Mouse (Mus musculus) spleen, embryonic (tissue): ENCODE results near the gene Cfap61.

Experiments used
- CTCF ChIA-PET: fragments of 350-600 bp; sonication (Branson Sonifier 250); formaldehyde crosslinking; loops from one replicate; lab custom pipeline; 2022; lab: Charles Lee

Cfap61 gene

DNA sequence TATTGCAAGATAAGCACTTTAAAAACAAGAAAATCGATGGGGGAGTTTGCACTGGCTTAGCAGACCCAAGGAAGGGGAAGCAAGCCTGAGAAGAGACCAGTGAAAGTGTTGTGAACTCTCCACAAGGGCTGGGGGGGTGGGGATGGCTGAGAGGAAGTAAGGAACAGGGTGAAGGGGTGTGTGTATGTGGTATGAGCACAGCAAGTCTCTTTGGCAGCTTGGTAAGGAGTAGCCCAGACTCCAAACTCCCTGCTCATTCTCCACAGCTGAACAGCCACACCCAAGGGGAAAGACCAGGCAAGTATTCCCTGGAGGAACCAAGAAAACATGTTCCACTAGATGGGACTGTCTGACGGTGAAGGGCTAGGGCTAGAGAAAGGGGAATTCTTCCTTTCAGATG lies 76.2 kb downstream of the Cfap61 start:
- CTCF ChIA-PET = no interaction called here

DNA sequence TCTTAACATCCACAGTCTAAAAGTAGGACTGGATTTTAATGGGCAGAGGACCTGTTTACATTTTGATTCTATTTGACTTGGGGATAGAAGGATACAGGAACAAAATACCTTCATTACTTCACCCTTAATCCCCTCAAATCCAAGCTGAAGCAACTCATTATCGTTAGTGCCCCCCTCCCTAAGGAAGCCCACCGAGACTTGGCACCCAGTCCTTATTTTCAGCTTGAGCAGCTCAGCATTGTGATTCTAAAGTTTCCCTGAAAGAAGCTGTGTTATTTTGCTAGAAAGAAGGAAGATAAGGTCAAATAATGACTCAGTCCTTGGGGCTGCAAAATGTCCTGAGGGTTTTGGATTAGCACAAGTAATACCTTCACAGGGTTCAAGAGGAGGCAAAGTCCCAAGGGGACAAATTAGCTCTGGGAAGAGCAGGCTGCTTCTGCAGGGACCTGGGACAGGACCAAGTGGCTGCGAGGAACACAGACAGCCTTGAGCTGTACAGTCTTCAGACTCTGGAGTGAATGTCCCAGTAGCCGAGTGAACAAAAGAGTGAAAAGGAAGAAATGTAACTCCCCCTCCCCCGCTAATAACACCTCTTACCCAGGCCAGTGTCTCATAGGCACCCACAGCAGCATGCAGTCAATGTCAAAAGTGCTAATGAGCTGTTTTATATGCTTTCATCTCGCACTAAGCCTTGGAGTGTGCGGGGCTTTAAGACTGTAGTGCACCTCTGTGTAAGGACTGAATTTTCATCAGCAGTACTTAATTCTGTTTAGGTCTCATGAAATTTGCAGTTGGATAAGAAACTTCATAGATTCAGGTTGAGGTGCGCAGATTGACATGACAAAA lies 81.0 kb downstream of the Cfap61 start:
- CTCF ChIA-PET = no interaction called here

DNA sequence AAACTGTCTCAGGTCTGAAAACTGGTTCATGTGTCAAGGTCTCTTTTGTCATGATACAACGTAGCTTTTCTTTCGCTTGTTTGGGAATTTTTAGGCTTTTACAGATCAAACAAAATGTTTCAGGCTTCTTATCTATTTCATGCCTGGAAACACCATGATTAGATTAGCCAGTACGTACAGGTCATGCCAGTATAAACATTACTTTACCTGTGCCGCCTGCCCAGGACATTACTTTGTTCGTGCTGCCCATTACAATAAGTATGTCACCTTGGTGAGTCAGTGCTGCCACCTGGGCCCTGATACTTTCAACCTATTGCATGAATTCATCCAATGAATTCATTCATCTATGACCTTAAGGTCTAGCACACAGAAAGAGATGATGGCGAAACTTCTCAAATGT lies 88.3 kb downstream of the Cfap61 start:
- CTCF ChIA-PET = no interaction called here

DNA sequence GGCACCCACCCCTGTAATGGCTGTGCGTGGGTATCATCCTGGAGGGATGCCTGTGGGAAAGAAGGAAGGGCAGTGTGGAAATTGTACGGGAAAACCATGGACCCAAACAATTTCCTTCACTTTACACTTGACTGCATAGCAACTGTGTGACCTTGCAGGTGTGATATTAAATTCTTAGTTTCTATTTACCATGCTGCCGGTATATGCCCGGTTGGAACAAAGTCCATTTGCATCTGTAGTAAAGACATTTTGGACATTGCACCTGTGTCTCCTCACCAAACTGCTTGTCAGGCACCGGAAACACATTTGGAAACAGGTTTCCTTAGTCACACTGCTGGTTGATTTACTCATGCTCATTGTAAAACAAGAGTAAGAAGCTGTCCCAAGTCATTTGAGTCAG lies 109.1 kb downstream of the Cfap61 start:
- CTCF ChIA-PET = no interaction called here

DNA sequence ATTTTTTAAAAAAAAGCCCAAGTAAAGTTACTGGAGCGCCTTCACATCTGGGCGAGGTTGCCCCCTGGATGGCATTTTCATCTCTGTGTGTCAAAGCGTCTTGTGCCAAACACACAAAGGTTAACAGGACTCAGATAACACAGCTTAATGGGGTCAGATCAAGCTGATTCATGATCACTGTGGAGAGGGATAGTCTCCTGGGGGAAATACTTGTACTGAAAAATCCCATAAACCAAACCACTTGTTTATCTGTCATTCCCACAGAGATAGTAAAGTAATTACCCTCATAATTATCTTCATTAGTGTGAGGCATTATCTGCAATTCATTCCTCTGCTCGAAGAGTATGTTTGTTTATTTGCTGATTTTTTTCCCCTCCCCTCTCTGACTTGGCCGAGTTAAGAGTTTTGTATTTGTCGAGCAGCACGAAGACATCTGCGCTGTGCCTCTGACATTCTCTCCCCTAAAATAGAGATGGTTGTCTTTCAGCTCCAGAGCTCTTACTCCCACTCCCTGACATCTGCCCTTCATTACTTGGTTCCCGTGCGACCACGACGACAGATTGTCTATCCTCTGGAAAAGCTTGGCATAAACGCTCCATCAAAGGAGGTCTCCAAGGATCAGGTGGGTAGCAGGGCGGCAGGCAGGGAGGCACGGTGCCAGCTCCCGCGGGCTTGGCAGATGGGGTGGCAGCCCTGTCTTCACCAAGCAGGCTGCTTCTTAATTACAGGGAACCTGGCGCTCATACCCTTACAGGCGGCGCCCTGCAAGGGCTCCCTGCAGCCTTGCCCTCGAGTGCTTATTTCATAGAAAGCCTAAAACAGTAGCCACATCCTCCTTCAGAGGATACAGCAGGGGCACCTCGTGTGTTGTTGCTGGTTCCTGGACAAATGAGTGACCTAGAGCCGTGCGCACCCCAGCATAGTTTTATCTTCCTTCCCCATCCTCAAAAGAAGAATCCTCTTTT lies 110.6 kb downstream of the Cfap61 start:
- CTCF ChIA-PET = no interaction called here

DNA sequence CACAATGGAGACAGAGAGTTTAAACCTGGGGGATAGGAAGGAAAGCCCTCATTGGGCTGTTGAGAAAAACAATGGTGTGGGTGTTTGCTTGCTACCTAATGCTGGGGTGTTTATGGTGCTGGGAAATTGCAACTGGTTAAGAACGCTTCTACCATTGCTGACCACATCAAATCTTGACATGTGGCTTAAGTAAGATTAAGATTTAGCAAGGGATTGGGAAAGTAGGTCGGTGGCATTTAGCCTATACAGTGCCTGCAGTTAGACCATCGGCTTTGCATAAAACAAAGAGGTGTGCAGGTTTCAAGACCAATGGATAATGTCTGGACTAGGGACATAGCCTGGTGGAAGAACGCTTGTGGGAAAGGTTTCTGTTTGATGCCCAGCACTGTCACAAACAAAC lies 113.1 kb downstream of the Cfap61 start:
- CTCF ChIA-PET = no interaction called here

DNA sequence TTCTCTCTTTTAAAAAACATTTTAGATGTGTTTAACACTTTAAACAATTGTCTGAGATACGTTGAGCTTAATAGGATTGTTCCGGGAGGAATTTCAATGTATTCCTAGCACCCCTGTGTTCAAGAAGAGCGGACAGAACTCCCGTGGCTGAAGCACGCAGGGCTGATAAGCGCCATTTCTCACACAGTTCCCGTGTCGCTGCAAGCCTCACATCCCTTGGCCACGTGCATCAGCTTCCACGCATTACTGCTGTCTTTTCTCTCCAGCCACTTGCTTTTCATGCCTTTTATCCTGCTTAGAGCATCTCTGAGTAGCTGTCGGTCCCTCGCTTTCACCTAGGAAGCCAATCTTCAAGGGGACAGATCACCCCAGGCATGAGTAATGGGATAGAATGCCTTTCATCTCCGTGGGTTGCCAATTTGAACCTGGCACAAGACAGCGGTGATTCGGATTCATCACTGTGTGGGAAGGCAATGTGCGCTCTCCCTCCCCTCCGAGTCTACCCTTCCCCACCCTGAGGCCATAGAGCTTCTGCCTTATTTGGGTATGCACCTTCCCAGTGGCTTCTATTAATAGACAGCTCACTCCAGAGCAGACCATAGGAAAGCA lies 113.7 kb downstream of the Cfap61 start:
- CTCF ChIA-PET = no interaction called here

DNA sequence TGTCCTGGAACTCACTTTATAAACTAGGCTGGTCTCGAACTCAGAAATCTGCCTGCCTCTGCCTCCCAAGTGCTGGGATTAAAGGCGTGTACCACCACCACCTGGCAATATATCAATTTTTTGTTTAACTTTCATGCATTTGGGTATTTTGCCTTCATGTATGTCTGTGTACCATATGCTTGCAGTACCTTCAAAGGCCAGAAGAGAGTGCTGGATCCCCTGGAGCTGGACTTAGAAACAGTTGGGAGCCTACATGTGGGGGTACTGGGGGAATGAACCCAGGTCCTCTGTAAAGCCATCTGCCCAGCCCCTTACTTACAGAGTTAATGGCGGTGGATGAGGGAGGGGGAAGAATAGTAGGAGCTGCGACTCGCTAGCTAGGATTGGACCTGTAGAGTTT lies 114.8 kb downstream of the Cfap61 start:
- CTCF ChIA-PET = interaction anchor here (0.6 kb wide), 1 partner anchor 50 kb away, joined by 5 read pairs; no protein-coding TSS in a partner anchor

DNA sequence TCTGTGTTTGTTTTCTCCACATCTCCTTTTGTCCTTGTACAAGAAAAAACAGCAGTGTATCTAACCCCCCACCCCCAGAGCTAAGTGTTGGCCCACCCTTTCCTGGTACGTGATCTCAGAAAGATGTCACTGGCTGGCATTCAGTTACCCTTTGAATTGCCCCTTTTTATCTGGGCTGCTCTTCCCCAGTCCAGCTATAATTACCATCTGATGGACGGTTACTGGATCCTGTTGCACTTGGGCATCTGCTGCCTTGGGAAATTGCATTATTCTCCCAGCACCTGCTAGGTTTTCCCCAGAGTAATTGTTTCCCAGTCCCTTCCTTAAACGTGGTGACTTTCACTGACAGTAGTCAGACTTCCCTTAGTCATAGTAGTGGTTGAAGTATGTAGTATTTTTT lies 115.5 kb downstream of the Cfap61 start:
- CTCF ChIA-PET = interaction anchor here (0.6 kb wide), 1 partner anchor 51 kb away, joined by 5 read pairs; no protein-coding TSS in a partner anchor

DNA sequence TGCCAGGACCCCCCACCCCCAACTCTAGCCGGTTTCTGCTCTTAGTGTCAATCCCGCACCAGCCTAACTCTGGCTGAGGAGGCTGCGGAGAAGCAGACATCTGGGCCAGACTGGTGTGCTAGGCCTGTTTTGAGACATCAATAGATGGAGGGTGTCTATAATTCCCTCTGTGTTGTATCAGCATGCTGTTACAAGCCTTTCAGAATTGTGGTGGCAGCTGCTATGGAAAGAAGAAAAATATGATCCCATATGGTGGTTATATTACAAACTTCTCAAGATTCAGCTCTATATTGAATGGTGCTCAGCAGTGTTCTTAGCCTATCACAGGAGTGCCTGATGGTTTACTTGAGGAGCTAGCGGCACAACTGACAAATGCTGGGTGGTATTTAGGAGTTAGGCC lies 116.8 kb downstream of the Cfap61 start:
- CTCF ChIA-PET = interaction anchor here (0.6 kb wide), 1 partner anchor 69 kb away, joined by 3 read pairs; no protein-coding TSS in a partner anchor

DNA sequence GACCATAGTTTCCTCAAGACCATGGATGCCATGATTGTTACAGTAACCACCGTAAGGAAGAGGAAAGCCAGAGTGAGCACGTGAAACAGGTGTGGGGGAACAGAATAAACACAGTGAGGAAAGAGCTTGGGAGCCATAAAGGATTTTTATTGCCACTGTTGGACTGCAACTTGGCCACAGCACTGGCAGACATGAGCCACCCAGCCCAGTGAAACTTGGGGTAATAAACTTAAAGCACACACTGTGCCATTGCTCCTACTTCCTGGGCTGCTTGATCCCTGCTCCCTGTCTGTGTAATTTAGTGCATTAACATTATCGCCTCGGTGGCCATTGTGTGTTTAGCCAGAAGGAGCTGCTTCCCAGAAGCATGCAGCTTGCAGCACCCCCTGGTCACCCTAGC lies 122.5 kb downstream of the Cfap61 start:
- CTCF ChIA-PET = no interaction called here

DNA sequence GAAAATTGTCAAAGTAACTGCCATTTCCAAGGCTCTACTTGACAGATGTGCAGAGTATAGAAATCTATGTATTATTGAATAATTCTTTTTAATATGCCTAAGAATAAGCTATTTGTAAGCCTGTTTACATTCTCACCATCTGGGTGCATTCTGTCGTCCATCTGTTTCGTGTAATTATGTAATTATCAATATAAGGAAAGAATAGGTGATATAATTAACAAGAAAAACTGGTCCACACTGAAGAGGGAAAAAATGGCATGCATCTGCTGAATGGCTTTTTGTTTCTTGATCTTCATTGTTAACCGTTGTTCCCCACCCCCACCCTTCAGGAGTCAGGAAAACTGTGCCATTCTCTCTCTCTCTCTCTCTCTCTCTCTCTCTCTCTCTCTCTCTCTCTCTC lies 124.2 kb downstream of the Cfap61 start:
- CTCF ChIA-PET = no interaction called here

DNA sequence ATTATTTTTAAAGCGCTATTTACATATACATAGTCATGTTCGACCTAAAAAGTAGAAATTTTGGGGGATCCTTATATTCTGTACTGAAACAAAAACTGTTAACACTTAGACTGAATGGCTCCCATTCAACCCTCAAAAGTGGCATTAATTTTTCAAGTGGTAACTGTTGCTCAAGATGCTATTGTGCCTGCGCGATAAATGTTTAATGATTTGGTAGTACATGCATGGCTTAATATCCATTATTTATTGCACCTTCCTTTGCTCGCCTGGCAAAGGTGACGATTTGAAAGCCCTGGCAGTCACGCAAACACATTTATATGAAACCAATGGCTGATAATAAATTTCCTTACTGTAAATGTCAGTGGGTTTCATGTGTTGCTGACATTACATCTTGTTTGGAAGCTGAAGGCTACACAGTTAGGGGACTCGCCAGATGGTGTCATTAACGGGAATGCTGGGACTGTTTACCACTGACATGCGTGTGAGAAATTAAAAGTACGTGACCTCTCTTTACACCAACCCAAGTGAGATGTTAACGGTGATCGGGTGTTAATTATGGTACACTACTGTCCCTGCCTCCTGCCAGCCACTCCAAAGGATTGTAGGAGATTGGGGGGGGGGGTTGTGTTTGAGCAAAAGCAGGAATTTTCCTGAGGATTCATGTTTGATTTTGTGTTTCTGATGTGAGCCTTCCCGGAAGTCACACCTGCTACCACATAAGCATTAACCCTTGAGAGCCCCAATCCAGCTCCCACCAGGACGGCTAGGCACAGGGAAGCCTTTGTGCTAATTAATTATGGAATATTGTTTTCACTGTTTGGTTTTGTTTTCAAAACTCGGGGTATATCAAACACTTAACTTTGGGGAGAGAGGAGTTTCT lies 127.1 kb downstream of the Cfap61 start:
- CTCF ChIA-PET = no interaction called here

DNA sequence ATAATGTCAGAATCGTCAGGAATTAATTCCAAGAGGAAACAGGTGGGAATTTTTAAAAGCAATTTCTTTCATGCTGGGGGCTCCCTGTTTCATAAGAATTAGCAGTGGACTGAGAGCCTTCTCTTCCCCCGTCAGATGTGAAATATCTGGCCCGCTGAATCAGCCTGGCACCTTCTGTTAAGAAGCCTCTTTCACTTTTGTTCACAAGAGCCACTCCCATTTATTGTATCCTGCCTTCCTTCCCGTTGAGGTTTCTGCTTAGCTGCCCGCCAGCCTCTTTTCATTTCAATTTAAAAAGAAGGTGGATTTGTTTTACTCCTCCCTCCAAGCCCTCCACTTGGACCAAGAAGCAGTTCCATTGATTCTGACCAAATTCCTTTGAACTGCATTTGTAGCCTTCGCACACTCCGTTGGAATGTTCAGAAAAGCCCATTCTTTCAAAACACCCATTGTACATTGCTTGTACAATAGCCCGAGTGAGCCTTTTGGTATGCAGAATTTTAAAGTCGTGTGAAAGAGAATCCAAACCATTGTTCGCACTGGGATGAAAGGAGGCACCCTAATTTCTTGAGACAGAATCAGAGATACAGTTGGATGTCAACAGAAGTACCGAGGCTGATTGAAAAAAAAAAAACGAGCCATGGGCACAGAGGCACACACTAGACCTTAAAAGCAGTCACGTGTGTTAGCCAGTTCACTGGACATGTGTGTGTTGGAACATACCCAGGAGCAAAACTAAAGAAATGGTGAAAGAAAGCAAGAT lies 127.9 kb downstream of the Cfap61 start:
- CTCF ChIA-PET = no interaction called here

DNA sequence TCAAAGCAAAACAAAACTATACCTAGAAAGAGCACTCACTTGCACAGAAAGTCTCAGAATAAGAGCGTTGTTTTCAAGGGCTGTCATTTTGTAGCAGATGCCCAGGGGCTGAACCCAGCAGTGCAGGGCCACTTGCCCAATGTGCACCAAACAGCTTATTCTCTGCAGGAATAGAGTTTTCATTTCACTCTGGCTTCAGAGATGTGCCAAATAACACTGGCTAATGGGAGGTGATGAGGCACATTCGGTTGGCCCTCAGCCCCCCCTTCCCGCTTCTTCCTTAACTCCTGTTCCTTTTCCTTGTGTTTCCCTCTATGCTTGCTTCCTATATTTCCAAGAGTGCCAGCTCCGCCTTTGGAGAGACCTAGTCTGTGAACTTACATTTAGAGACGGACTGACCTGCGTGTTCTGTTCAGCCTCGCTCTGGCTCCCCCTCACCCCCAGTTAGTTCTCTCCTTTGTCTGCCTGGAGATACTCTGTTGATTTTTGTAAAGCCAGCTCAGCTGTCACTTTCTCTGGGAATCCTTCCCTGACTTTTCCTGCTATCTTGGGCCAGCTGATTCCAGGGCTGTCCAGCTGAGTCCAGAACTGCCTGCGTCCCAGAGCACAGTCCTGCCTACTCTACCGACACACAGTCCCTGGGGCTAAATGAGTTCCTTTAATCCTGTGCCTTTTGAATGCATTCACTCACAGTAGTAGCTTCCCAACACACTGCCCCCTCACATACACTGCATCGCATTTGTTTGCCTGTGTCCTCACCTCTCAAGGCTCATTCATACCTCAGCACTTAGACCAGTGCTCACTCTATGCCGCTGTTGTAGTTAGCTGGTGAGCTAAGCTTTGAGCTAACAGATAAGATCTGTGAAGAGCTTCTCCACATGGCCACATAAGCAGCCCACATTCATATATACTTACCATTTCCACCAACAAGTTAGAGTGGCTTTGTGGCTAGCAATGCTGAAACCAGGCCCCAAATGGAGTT lies 128.8 kb downstream of the Cfap61 start:
- CTCF ChIA-PET = no interaction called here

DNA sequence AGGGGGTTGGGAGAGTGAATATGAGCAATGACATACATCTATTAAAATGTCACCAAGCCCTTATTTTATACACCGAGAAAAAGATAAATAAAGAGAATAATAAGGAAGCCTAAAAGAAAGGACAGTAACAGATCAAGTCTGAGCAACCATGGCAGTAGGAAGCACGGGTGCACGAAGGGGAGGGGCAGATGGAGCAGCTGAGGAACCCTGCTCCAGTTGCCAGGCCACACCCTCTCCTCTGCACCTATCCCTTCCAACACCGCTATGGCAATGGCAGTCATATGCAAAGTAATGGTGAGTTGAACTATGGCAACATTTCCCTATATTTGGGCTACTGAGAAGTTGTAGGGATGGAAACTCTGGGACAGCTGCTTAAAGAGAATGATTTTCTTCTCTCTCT lies 132.8 kb downstream of the Cfap61 start:
- CTCF ChIA-PET = no interaction called here

DNA sequence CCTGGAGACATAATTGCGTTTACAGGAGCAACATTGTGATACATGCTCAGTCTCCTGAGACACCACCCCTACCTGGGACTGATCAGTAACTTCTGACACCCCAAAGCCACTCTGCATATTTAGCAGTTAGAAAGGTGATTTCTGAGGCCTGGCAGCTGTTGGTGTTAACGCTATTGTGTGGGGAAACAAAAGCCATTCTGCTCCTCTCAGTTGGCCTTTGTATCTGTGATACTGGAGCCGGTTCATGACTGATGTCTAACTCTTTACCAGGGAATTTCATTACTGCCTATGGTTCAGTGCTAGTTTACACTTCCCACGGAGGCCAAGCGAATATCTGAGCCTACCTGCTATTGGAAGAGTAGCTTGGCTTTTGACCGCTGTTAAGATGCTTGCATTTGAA lies 138.7 kb downstream of the Cfap61 start:
- CTCF ChIA-PET = no interaction called here

DNA sequence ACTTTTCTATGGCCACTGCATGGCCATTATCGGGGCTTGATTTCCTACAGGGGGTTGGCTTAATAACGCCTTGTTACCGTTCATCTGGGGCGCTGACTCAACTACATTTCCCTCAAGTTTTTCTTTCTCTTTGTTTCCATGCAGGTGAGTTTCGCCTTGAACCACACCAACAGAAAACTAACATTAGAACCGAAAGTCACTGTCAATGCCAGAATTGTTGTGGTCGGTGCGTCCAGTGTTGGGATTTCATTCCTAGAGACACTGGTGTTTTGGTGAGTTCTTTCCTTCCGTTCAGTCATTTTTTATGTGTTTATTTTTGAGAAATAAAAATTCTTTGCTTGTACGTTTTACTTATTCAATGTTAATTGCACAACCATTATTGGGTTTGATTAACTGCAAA lies 142.5 kb downstream of the Cfap61 start:
- CTCF ChIA-PET = no interaction called here

DNA sequence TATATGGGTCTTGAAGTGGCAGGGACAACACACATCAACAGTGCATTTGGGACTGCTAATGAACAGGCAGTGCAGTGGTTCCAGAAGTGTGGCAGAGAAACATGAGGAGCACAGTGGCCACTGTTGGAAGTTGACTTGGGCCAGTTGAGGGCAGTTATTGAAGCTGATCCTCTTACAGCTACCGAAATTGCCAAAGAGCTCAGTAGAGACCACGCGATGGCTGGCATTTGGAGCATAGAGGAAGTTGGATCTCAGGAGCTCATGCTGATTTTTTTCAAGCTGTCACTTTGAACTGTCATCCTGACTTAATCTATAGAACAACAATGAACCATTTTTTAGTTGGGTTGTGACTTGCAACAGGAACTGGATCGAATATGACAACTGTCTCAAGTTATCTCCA lies 145.7 kb downstream of the Cfap61 start:
- CTCF ChIA-PET = no interaction called here
